Mouse (Mus musculus): ENCODE data around the gene Acads. TPM values are rescaled to one million over a fixed set of nuclear protein-coding genes. Genes with fewer than 3 reads are reported as not detected.
"Not testable (repeated sequence)": the region's sequence is repeated elsewhere in the genome, so short reads cannot be mapped to it uniquely, and the experiment has no call there.

Gene Acads
- total RNA-seq (2021) (100 to 1,000 TPM; 181 to 208 TPM), polyA plus RNA-seq (2012; rRNA removed) (279 and 310 TPM in 2 replicates)
- long read RNA-seq, transcript Acads-201 (10 exons, 1,870 nt): major isoform, 226 of 258 reads
- long read RNA-seq, partial matches to known transcripts: 2 of 258 reads
- long read RNA-seq, other reads (novel, unspliced or antisense): 30 of 258 reads

DNA sequence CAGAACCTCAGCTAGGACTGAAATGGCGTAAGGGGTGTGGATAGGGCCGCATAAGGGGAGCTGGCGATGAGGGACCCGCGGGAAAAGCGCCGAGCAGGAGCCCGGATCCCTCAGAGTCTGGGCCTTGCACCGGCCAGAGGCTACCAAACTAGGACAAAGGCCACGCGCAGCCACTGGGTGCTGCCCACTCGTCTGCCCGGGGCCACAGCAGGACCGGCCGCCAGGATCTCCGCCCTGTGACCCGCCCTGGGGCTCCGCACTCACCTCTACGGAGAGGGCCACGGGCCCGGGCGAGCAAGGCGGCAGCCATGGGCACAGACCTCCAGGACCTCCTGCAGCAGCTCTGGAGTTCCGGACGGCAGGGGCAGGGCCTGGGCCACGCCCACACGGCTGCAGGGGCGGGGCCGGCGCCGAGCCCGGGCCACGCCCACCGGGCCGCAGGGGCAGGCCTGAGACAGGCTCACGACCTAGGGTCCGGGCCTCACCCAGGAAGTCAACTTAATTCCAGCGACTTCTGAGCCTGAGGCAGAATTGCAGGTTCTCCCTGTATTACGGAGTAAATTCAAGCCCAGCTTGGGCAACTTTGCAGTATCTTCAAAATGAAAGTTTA lies at the start of gene Acads:
Acads (minus strand) TSS at position 386 of the 610 bp plus-strand sequence.
- DNase-seq: peak; percentile 94

DNA sequence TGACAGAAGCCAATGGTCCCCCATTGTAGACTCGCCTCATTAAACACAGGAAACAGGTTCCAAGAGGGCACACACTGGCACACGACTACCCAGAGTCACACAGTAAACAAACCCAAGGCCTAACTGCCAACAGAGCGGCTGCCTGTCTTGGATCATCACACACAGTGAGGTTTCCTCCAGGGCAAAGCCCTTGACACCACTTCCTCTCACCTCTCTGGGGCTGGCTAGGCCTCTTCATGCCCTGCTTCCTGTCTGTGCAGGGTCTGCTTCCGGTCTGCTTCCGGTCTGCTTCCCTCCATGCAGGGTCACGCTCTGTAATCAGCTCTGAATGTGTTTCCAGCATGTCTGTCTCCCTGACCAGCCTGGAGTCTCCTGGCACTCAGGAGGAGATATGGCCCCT lies 48.2 kb upstream of the Acads start:
- DNase-seq: no peak

DNA sequence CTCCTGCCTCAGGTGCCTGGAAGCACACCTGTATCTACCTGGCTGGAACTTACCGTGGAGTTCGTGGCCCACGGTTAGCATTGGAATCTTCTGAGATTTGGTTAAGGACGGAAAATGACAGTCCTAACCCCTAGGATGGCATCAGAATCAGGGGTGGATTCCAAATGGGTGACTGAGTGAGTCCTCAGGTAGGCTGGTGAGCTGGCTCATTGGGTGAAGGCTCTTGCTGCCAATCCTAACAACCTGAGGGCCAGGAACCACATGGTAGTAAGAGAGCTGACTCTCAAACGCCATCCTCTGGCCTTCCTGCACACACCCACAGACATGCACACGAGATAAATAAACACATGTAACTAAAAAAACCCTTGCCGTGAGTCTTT lies 47.7 kb upstream of the Acads start:
- DNase-seq: no peak

DNA sequence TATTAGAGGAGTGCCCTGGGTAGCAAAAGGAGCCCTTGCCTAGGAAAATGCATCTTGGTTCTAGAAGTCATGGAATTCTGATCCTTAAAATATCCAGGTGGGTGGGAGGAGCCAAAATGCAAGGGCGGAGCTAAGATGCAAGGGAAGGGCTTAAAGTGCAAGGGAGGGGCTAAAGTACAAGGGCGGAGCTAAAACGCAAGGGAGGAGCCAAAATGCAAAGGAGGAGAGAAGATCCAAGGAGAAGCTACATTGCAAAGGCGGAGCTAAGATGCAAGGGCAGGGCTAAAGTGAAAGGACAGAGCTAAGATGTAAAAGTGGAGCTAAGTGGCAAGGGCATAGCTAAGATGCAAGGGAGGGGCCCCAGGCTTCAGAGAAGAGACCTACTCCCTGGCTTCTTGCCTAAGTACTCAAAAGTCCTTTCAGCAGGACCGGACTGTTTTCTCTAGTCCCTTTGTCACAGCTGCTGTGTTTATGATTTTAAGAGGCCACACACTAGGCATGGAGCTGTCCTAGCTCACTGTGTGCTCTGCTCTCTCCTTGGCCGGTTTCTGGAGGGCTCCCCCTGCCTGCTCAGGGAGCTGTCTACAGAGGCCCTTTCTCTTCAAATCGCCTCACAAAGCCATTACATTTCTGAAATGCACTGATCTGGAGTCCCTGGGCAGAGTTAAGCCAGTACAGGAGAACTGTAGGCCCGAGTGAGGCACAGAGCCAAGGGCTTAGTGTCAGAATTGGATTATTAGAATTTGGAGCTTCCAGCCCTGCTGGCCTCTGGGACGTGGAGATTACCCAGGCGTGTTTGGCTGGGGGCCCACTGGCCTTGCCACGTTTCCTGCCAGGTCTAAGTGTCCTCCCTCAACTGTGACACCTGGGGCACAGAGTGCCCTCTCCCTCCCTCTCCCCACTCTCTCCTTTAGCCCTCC lies 47.0 kb upstream of the Acads start:
- DNase-seq: peak; percentile 35

DNA sequence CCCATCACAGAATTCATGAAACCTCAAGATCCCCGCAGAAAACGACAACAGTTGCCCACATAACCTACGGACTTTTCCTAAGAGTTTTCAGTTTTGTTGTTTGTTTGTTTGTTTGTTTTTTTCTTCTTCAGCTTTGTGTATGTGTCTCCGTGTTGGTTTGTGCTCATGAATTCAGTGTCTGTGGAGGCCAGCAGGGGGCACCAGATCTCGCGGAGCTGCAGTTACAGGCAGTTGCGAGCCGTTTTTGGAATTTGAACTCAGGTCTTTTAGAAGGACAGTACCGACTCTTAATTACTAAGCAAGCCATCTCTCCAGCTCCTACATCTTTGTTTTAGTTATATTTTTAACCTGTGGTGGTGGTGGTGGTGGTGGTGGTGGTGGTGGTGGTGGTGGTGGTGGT lies 46.2 kb upstream of the Acads start:
- no peak for DNase-seq

DNA sequence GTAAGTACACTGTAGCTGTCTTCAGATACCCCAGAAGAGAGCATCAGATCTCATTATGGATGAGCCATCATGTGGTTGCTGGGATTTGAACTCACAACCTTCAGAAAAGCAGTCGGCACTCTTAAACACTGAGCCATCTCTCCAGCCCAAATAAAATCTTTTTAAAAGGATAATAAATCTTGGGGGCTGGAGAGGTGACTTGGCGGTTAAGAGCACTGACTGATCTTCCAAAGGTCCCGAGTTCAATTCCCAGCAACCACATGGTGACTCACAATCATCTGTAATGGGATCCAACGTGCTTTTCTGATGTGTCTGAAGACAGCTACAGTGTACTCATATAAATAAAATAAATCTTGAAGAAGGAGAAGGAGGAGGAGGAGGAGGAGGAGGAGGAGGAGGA lies 45.3 kb upstream of the Acads start:
- not testable (repeated sequence) for DNase-seq

DNA sequence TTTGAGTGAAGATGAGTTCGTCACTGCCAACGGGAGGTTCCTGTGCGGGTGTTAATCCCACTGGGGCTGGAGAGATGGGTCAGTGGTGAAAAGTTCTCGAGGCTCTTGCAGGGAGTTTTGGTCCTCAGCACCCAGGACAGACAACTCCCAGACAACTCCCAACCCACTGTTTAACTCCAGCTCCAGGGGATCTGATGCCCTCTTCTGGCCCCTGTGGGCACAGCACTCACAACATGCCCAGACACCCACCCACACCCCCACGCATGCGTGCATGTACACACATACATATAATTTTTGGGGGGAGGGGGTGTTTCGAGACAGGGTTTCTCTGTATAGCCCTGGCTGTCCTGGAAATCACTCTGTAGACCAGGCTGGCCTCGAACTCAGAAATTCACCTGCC lies 44.4 kb upstream of the Acads start:
- peak; percentile 72 for DNase-seq

DNA sequence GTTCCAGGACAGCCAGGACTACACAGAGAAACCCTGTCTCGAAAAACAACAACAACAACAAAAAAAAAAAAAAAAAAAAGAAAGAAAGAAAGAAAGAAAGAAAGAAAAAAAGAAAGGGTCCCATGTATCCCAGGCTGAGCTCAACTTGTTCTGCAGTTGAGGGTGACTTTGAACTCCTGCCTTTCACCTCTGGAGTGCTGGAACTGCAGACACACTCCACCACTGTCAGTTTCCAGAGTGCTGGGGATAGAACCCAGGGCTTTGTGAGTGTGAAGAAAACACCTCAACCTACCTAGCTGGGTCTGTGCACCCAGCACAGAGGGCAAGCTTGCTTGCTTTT lies 42.8 kb upstream of the Acads start:
- not testable (repeated sequence) for DNase-seq

DNA sequence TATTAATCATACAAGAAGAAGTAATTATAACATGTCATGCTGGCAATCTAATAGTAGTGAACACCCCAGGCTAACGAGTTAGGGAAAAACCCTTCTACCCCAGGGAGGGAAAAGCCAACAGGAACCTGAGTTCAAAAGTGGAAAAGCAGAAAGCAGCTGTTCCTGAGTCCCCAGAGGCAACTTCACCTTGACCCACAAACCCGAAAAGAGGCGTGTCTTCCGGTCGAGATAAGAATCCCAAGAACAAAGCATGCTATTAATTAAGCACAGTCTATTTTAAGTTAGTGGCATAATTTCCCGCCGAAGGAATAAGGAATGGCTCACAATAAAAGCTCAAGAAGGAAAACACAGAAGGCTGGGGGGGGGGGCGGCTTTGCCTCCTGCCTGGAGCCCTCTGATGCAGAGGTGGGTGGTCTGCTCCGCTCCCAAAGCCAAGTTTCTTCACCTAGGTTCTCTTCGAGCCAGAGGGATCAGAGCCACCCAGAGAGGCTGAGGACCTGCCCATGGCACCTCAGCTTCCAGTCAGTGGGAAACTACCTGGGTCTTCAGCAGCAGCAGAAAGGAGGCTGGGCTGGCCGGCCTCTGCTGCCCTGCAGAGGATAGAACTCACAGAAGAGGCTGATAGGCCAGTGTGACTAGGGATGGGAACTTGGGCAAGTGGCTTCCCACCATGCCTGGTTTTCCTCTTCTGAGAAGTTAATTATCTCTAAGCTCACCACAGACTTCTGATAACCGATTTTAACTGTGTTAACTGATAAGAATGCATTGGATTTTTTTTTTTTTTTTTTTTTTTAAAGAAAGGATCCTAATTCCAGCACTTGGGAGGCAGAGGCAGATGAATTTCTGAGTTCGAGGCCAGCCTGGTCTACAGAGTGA lies 42.2 kb upstream of the Acads start:
- peak; percentile 67 for DNase-seq

DNA sequence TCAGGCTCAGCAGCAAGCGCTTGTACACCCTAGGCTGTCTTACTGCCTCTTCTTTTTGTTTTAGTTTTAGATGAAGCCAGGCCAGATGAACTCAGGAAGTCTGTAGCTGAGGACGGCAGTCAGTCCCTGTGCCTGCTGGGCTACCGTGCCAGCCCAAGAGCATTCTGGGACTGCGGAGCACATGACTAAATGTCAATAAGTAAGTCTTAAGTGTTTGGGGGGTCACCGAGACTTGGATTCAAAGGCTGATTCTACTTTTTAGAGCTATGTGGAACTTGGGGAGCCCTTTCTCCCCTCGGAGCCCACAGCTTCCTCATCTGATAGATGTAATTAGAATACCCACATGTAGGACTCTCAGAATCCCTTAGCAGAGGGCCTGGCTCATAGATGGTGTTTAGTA lies 41.5 kb upstream of the Acads start:
- DNase-seq: no peak

DNA sequence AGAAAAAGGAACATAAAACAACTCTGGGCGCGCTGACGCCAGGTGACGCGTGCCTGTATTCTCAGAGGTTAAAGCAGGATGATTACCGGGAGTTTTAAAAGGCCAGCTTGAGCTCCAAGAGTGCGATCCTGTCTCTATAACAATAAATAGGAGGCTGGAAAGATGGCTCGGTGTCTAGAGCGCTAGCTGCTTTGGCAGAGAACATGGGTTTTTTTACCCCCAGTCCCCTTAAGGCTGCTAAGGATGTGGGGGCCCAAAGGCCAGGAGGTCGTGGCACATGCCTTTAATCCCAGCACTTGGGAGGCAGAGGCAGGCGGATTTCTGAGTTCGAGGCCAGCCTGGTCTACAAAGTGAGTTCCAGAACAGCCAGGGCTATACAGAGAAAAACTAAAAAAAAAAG lies 40.0 kb upstream of the Acads start:
- DNase-seq: no peak

DNA sequence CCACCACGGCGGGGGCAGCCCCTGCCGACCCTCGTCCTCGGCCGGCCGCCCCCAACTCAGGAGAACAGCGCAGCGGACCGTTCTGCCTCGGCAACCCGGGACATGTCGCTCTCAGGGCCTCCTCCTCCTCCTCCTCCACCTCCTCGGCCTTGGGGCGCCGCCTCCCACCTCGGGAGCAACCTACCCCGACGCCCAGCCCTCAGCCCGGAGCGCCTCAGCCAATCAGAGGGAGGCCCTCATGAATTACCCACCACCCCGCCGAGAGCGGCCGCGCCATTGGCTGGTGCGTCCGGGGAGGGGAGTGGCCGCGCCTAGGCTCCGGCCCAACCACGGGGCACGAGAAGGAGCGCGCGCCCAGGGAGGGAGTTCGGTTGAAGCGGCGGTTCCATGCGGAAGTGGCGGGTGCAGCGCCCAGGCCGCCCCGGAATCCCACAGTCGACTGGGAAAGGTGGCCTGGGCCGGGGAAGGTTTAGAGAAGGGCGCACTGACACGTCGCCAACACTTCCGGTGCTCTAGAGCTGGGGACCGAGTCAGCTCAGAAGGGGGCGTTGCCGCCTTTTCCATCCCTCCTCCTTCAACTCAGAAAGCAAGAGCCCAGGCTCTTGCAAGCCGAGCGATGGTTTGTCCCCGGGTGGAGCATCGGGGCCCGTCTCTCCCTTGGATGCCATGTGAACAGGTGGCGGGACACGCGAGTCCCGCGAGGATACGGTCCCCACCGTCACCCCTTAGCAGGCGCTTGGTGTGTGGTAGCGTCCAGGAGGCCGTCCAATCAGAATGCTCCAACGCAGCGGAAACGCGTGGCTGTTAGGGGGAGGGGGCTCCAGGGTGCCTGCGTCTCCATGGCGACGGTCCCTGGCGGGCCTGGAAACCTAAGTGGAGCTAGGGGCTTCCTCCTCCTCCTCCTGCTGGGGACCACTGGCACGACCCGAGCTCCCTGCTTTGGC lies 39.2 kb upstream of the Acads start, which contains the start of gene Mlec:
Mlec (minus strand) TSS at position 140 of the 944 bp plus-strand sequence.
- peak; percentile 100 for DNase-seq

DNA sequence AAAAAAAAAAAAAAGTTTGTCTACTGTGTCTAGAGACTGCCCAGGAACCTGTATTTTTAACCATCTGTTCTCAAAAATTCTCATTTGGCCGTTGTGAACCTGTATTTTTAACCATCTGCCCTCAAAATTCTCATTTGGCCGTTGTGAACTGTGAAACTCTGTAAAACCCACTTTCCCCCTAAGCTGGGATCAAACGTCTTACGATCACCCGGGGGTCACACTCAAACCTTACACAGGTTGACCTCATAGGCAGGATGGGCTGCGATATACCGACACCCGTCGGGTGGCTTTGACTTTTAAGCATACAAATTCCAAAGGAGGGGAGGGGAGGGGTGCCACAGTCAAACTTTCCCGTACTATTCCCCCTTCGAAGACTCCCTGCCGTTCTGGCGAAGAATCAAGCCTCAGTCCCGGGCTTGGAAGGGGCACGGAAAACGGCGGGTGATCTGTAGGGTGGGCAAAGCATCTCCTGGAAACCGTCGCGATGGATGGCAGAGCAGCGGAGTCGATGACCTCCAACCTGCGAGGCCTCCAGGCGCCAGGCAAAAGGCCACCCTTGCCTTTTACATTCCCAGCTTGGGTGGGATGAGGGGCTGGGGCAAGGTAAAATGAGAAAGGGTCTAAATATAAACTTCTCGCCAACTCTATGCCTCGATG lies 37.9 kb upstream of the Acads start:
- peak; percentile 40 for DNase-seq

DNA sequence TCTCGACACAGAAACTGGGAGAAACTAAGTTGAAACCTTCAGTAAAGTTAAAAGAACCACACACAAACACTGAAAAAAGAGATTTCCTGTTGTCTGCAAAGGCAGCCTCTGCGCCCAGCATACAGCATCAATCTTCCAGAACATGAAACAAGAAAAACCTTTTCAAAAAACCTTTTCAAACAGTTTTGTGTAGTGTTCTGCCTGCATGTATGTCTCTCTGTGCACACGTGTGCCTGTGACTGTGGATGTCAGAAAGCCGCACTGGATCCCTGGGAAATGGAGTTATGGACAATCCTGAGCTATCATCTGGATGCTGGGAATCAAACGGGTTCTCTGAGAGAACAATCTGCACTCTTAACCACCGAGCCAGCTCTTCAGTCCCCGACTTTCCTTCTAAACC lies 37.3 kb upstream of the Acads start:
- DNase-seq: no peak

DNA sequence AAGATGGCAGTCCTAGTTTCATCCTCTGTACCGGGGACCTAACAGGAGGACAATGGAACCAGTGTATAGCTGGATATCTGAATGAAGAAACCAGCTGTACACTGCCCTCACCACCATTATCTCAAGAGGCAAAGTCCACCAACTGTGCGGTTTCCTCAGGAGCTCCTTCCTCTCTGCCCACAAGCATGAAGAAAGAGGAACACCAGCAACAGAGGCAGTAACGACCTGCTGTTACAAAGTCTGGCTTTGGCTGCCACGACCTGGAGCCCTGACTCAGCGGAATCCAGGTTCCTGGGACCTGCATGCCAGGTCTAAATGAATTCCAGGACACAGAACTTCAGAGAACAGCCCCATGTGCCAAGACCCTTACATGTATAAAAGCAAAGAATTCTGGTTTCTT lies 36.7 kb upstream of the Acads start:
- DNase-seq: peak; percentile 47

DNA sequence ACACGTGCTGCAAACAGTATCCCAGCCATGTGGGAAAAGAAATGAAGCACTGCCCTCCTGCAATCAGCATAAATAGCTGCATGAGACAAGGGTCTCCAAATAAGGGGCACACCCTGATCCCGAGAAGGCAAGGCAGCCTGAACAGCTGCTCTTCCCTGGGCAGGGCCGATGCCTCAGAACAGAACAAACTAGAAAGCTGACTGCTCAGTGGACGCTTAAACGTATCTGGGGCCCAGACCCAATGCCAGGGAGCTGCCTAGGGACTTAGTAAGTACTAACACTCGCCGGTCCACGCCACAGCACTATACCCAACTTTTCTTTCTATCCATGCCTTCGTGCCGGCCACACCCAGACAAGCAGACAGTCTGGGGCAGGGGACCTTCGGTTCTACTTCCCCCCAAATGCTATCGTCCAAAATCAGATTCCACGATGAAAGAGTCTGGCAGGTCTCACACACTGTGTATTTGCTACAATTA lies 36.0 kb upstream of the Acads start:
- no peak for DNase-seq

DNA sequence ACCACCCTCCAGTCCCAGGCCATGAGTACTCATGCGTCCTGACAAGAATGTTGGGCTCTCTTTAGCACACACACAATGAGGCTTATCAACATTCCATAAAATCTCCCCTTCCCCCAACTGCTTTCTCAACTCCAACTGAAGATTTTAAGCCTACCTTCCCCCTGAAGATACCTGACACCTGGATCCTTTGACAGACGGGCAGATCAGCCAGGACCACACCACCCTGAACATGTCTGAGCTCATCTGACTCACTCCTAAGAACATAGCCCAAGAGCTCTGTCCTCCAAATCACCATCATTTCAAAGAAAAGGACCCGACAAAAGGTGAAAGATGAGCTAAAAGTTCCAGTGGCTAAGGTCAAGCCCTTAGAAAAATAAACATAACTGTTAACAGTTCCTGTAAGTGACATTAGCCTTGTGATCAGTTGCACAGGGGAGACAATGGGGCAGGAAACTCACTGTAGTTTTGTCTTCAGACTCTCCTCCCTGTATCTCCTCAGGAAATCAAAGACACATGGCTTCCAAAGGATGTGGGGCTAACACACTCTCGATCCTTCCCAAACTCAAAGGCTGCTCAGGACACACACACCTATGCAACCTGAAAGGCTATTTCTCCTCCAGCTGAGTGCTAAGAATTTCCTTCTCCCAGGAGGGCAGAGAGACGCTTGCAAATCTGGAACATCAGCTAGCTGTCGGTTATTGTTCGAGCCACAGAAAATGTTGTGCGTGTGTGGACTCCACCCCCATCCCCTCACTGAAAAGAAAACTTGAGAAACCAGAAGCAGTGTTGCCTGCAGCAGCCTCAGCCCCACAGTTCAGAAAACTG lies 33.2 kb upstream of the Acads start:
- no peak for DNase-seq

DNA sequence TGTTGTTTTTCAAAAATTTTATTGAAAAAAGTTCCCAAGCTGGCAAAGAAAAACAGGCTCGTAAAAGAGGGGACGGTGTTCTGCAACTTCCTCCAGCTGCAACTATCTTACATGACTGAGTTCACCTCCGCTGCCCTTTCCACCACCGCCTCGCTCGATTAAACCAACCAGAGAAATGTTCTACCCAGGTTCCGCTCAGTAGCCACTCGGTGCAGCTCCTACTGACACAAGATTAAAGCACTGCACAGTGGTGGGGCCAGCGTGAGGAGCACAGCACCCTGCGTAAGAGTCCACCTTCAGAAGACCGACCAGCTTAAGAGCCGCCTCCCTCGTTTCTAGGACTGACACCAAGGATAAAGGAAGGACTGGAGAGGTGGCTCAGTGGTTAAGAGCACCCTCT lies 32.3 kb upstream of the Acads start:
- no peak for DNase-seq

DNA sequence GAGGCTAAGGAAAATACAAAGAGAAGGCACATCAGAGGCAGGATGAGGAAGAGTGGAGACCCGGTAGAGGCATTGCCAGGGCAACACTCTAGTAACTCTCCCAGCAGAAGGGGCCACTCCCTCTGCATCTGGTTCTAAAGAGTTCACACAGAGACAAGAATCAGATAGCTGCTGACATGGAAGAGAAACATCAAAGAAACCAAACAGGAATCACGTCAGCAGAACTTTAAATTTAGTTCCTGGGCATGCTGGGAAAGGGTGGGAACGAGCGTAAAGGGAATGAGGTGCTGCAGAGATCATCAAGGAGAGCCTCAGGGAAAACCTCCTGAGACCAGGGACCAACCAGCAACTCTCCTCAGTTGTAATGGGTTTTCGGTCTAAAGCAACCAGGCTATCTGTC lies 31.8 kb upstream of the Acads start:
- DNase-seq: no peak
